Mouse (Mus musculus) liver, embryonic 15.5 days (tissue): ENCODE results near the gene Lpar5. TPM values are rescaled to one million over a fixed set of nuclear protein-coding genes. Genes with fewer than 3 reads are reported as not detected.

Experiments used
- ATAC-seq: fragments of 200-750 bp; cut with Nextera tagmentation; 2 replicates; pipeline ENCODE4 v1.8.0; 2017; ENCODE audit warnings: moderate number of reproducible peaks, mild to moderate bottlenecking, moderate library complexity; ENCODE audit not compliant: insufficient read depth
- H3K27ac ChIP-seq: fragments of 300-500 bp; sonication (generic); replicated peaks from 2 replicates; pipeline ENCODE4 v1.5.1; 2015; ENCODE audit warnings: mild to moderate bottlenecking, inconsistent platforms
- H3K27me3 ChIP-seq: fragments of 300-500 bp; sonication (generic); 2 replicates; pipeline ENCODE4 v1.6.1; 2015; ENCODE audit warnings: mild to moderate bottlenecking, inconsistent platforms
- H3K36me3 ChIP-seq: fragments of 300-500 bp; sonication (generic); replicated peaks from 2 replicates; pipeline ENCODE4 v1.6.1; 2015; ENCODE audit warnings: moderate library complexity, mild to moderate bottlenecking, inconsistent platforms
- H3K4me1 ChIP-seq: fragments of 300-500 bp; sonication (generic); replicated peaks from 2 replicates; pipeline ENCODE4 v1.6.1; 2015; ENCODE audit warnings: inconsistent platforms
- H3K4me2 ChIP-seq: fragments of 300-500 bp; sonication (generic); 2 replicates; pipeline ENCODE4 v1.6.1; 2015; ENCODE audit warnings: moderate library complexity, mild to moderate bottlenecking, inconsistent platforms
- H3K4me3 ChIP-seq: fragments of 300-500 bp; sonication (generic); replicated peaks from 2 replicates; pipeline ENCODE4 v1.5.1; 2015; ENCODE audit warnings: mild to moderate bottlenecking, inconsistent platforms
- H3K9ac ChIP-seq: fragments of 300-500 bp; sonication (generic); 2 replicates; pipeline ENCODE4 v1.6.1; 2015; ENCODE audit warnings: moderate library complexity, mild to moderate bottlenecking, inconsistent platforms
- H3K9me3 ChIP-seq: fragments of 300-500 bp; sonication (generic); replicated peaks from 2 replicates; pipeline ENCODE4 v1.6.1; 2016; ENCODE audit warnings: inconsistent platforms
- WGBS: fragments of 180-500 bp; shearing (Covaris S2); methylation state at CpG from one replicate; pipeline ENCODE4 v1.1.7; 2015; ENCODE audit warnings: mixed read lengths; ENCODE audit not compliant: insufficient replicate concordance; 5-methylcytosine and 5-hydroxymethylcytosine counted together
- microRNA-seq: library from miRNA; unstranded; fragments of <30 nt; microRNA quantifications from one replicate; pipeline ENCODE4, GENCODE M21; 2016
- polyA plus RNA-seq: library from polyadenylated mRNA; unstranded; fragments of >200 nt; fragmentation: Nextera tagmentation; extraction: Ambion mirVana; gene quantifications from 2 replicates; pipeline ENCODE4 v1.2.1, GENCODE M21; 2015

Gene Lpar5
- polyA plus RNA-seq, 1 experiment from 2014 or later: 1.3 TPM

DNA sequence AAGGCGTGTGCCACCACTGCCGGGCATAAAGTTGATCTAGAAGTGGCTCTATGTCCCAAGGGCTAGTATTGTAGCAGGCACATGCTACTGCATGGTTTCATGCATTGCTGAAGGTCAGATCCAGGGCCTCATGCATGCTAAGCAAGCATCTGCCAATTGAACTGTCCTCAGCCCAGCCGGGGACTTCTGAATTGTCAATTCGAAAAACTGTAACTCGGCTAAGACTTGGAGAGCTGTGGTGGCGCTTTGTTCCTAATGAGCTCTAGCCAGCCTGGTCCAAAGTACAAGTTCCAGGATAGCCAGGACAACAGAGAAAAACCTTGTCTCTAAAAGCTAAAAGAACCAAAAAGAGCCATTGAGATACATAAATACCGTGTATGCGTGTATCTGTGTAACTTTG is 51.7 kb downstream of the Lpar5 start:
- no peaks in the 10 kb centered on the region for H3K27me3 ChIP-seq
- peaks cover 97% of the 10 kb centered on the region for H3K36me3 ChIP-seq
- WGBS: 87% methylated on average over 8 of the region's 8 CpGs
- ATAC-seq: no peak
- H3K4me1 ChIP-seq: no peaks in the 10 kb centered on the region
- no peak overlapping the region for H3K27ac ChIP-seq
- H3K9ac ChIP-seq: no peak overlapping the region
- no peak overlapping the region for H3K4me2 ChIP-seq
- H3K4me3 ChIP-seq: no peak overlapping the region
- H3K9me3 ChIP-seq: no peaks in the 10 kb centered on the region

GRCm38 (mm10) chr6:125128724-125129123 is 61.0 kb downstream of the Lpar5 start:
- no peak overlapping the region for H3K4me3 ChIP-seq
- 87% methylated on average over 12 of the region's 12 CpGs for WGBS

DNA sequence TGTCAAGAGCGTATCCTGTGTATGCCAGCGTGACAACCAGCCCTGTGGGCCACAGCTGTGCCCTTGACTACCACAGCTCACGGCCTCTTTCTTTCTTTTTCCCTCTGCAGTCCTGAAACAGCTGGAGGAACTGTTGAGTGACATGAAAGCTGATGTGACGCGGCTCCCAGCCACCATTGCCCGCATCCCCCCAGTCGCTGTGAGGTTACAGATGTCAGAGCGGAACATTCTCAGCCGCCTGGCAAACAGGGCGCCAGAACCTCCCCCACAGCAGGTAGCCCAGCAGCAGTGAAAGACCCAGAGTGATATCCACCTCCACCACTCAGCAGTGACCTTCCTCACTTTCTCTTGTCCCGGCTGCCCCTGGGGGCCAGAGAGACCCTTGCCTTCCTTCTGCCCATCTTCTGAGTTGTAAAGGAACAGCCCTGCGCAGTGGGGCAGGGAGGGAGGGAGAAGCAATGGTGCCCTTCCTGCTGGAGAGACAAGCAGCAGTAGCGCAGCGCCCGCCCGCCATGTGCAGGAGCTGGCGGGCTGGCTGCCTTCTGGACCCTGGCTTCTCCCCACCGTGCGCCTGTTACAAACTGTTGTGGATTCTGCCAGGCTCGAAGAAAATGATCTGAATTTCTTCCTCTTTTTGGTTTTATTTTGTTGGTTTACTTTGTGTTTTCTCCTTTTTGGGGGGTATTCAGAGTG is 62.1 kb downstream of the Lpar5 start:
- Histone ChIP-seq H3K4me1 (peaks cover 24% of the 10 kb centered on the region), H3K27me3 (no peaks in the 10 kb centered on the region), H3K9me3 (no peaks in the 10 kb centered on the region), H3K27ac (no peak overlapping the region), H3K9ac (no peak overlapping the region), H3K36me3 (peaks cover 76% of the 10 kb centered on the region), H3K4me2 (no peak overlapping the region), H3K4me3 (no peak overlapping the region)
- WGBS: 85% methylated on average over 20 of the region's 20 CpGs
- no peak for ATAC-seq

More at GRCm38 (mm10) chr6:125128724-125129123, 61.0 kb downstream of the Lpar5 start:
- H3K4me1 ChIP-seq: peaks cover 24% of the 10 kb centered on the region
- no peak overlapping the region for H3K9ac ChIP-seq
- no peak overlapping the region for H3K27ac ChIP-seq
- no peak for ATAC-seq
- no peaks in the 10 kb centered on the region for H3K27me3 ChIP-seq
- no peaks in the 10 kb centered on the region for H3K9me3 ChIP-seq
- H3K36me3 ChIP-seq: peaks cover 76% of the 10 kb centered on the region
- no peak overlapping the region for H3K4me2 ChIP-seq

DNA sequence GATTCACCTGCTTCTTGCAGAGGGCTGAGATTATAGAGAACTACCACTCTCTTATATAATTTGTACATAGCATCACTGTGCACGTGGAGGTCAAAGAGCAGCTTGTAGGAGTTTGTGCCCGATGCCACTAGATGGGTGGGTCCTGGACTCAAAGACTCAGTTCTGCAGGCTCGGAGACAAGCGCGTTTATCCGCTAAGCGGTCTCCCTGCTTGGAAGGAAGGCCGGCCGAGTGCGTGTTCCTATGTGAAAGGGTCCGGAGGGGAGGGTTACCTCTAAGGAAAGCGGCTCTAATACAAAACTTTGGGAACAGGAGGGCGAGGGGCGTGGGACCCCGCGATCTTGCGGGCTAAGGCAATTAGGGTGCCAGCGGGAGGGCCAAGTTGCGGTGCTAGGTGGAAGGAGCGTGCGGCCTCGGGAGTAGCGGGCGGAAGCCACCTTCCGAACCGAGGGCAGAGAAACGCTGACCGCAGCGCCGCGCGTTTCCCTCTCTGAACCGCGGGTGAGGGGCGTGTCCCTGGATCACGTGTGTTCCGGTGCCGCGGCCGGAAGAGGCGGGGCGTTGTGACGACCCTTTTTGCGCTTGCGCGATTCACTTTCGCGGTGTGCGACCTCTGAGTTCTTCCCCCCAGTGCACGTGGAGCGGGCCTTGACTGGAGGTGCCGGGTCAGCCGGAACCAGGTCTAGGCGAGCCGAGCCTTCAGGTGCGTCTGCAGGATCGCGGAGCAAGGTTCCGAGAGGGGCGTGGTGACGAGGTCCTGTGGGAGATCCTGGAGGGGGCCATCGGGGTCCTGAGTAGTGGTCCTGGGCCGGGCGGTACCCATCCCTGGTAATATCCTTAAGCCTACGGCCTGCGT is 63.8 kb downstream of the Lpar5 start, which contains the start of gene Nop2:
Nop2 (plus strand) TSS at position 608 of the 855 bp plus-strand sequence.
- Histone ChIP-seq H3K27me3 (no peaks in the 10 kb centered on the region), H3K36me3 (peaks cover 75% of the 10 kb centered on the region), H3K4me1 (peaks cover 24% of the 10 kb centered on the region), H3K9ac (peak within 1 kb of the TSS; percentile 79), H3K27ac (peak within 1 kb of the TSS; percentile 83), H3K4me3 (peak within 1 kb of the TSS; percentile 94), H3K9me3 (no peaks in the 10 kb centered on the region), H3K4me2 (peak within 1 kb of the TSS; percentile 89)
- WGBS: under 1% methylated on average over 66 of the region's 66 CpGs
- ATAC-seq: peak; percentile 85

Small RNA genes within 50 kb of the gene (microRNA-seq; reads per million reads assigned to microRNA genes)
- gene Mir7045: not detected

Other genes with a start within 250 kb of the Lpar5 start
- 54.9 and 55.4 TPM in 2 replicates for gene Usp5, start 238.4 kb upstream of the Lpar5 start, polyA plus RNA-seq
- 192 and 194 TPM in 2 replicates for gene Cdca3, start 238.4 kb upstream of the Lpar5 start, polyA plus RNA-seq
- gene Gnb3, start 227.6 kb upstream of the Lpar5 start, polyA plus RNA-seq: 0.29 and 0.68 TPM in 2 replicates
- gene P3h3, start 210.2 kb upstream of the Lpar5 start, polyA plus RNA-seq: 1.6 TPM in 2 replicates
- 0.06 and 0.09 TPM in 2 replicates for gene Gpr162, start 203.9 kb upstream of the Lpar5 start, polyA plus RNA-seq
- 0.07 and 0.20 TPM in 2 replicates for gene Cd4, start 179.7 kb upstream of the Lpar5 start, polyA plus RNA-seq
- gene Lag3, start 156.2 kb upstream of the Lpar5 start, polyA plus RNA-seq: 0.13 and 0.18 TPM in 2 replicates
- 56.2 and 62.7 TPM in 2 replicates for gene Ptms, start 147.8 kb upstream of the Lpar5 start, polyA plus RNA-seq
- gene Mlf2, start 136.5 kb upstream of the Lpar5 start, polyA plus RNA-seq: 119 and 127 TPM in 2 replicates
- gene Cops7a, start 102.4 kb upstream of the Lpar5 start, polyA plus RNA-seq: 52.4 and 55.1 TPM in 2 replicates
- gene Pianp, start 71.2 kb upstream of the Lpar5 start, polyA plus RNA-seq: 0.07 TPM in 2 replicates
- gene Zfp384, start 58.8 kb upstream of the Lpar5 start, polyA plus RNA-seq: 4.1 and 4.7 TPM in 2 replicates
- 27.6 and 30.9 TPM in 2 replicates for gene Ing4, start 28.2 kb upstream of the Lpar5 start, polyA plus RNA-seq
- gene Acrbp, start 18.2 kb upstream of the Lpar5 start, polyA plus RNA-seq: 1.7 and 2.4 TPM in 2 replicates
- gene Chd4, start 28.1 kb downstream of the Lpar5 start, polyA plus RNA-seq: 22.6 TPM in 2 replicates
- gene Nop2, start 64.0 kb downstream of the Lpar5 start, polyA plus RNA-seq: 32.1 and 33.5 TPM in 2 replicates
- 4.3 and 5.2 TPM in 2 replicates for gene Iffo1, start 77.3 kb downstream of the Lpar5 start, polyA plus RNA-seq
- 1,016 and 1,025 TPM in 2 replicates for gene Gapdh, start 98.5 kb downstream of the Lpar5 start, polyA plus RNA-seq
- 93.2 and 109 TPM in 2 replicates for gene Ncapd2, start 123.8 kb downstream of the Lpar5 start, polyA plus RNA-seq
- gene Mrpl51, start 123.9 kb downstream of the Lpar5 start, polyA plus RNA-seq: 145 and 160 TPM in 2 replicates
- 1.8 and 1.9 TPM in 2 replicates for gene Vamp1, start 147.6 kb downstream of the Lpar5 start, polyA plus RNA-seq
- 8.4 and 9.0 TPM in 2 replicates for gene Tapbpl, start 163.9 kb downstream of the Lpar5 start, polyA plus RNA-seq
- 1.3 and 1.6 TPM in 2 replicates for gene Cd27, start 169.1 kb downstream of the Lpar5 start, polyA plus RNA-seq
- not detected in 2 replicates for gene Tuba3a, start 218.1 kb downstream of the Lpar5 start, polyA plus RNA-seq
- gene Ltbr, start 246.0 kb downstream of the Lpar5 start, polyA plus RNA-seq: 20.6 and 25.1 TPM in 2 replicates